Mouse (Mus musculus) cerebellum, adult 2 months (tissue): ENCODE data around the gene Bach2.

Experiments used
- CTCF ChIP-seq: fragments of 200-500 bp; IDR thresholded peaks from 2 replicates; pipeline ENCODE4 v1.5.1; 2011; ENCODE audit warnings: low read depth, mild to moderate bottlenecking, control low read depth, low read length, moderate library complexity, borderline replicate concordance; ENCODE audit not compliant: insufficient read depth
- POLR2A ChIP-seq: fragments of 200-500 bp; IDR thresholded peaks from 2 replicates; pipeline ENCODE4 v1.6.1; 2011; ENCODE audit warnings: low read length, control low read depth, borderline replicate concordance; ENCODE audit not compliant: insufficient read depth

DNA sequence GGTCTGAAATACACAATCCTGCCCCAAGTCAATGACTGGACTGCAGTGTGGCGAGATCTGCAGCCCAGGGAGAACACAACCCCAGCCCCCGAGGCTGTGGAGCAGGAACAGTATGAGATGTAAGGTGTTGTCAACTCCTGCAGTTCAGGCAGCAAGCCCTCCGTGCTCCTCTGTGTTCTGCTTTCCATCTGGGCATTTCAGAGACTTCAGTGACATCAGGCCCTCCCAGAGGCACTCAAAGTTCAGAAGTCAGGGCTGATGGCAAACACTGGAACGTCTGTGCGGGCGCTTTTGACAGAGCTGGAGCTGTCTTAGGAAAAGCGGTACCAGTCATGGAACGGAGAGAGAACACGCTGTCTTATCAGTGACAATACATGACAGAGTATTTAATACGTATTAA is 4.9 kb downstream of the Bach2 start:
- TF ChIP-seq POLR2A (no peak), CTCF (no peak)
